Mouse (Mus musculus) thymus, adult 2 months (tissue): ENCODE results near the gene Raly.

Experiments
- CTCF ChIP-seq: fragments of 200-500 bp; IDR thresholded peaks from 2 replicates; pipeline ENCODE4 v1.5.1; 2012; ENCODE audit warnings: mild to moderate bottlenecking, control low read depth, low read length, moderate library complexity, borderline replicate concordance; ENCODE audit not compliant: control insufficient read depth, poor library complexity, insufficient read depth; ENCODE audit errors: extremely low read depth
- POLR2A ChIP-seq: fragments of 200-500 bp; IDR thresholded peaks from 2 replicates; pipeline ENCODE4 v1.6.1; 2012; ENCODE audit warnings: mild to moderate bottlenecking, low read length, control low read depth, moderate library complexity; ENCODE audit not compliant: control insufficient read depth, poor library complexity, insufficient read depth; ENCODE audit errors: extremely low read depth

- no peak for TF ChIP-seq CTCF
- TF ChIP-seq POLR2A = no peak
These were observed 11.2 kb upstream of the Raly start for GRCm38 (mm10) chr2:154779648-154780047.
